Mouse (Mus musculus) CH12.LX (cell line): ENCODE measurements at regions not wholly inside any gene's neighbourhood (a gene's known extent, or its start where the extent isn't known, plus 50 kb on each side); places are given as distances from the start of the nearest gene placed in this dataset.

Experiments
- DNase-seq: peaks from one replicate; pipeline ENCODE4 v3.0.0-alpha.2; 2013; ENCODE audit errors: extremely low read depth
- H3K27ac ChIP-seq: 2 replicates; pipeline ENCODE4 v1.5.1; 2012; ENCODE audit warnings: low read depth, mild to moderate bottlenecking, control low read depth, moderate library complexity; ENCODE audit not compliant: insufficient read depth
- H3K27me3 ChIP-seq: replicated peaks from 2 replicates; pipeline ENCODE3; 2012; ENCODE audit warnings: inconsistent platforms
- H3K36me3 ChIP-seq, 2 experiments: replicated peaks in 1 of 2; 2 replicates each; pipeline versions ENCODE3 to v1.6.1; 2012; ENCODE audit warnings: inconsistent platforms in 1 of 2, low read length in 1 of 2, mild to moderate bottlenecking in 1 of 2, mixed read lengths in 1 of 2, moderate library complexity in 1 of 2; ENCODE audit not compliant: control insufficient read depth in 1 of 2, insufficient read depth in 1 of 2
- H3K4me1 ChIP-seq, 2 experiments: 2 replicates each; pipeline ENCODE4 v1.6.1; 2012; ENCODE audit warnings: inconsistent platforms in 1 of 2, moderate library complexity in 1 of 2; ENCODE audit not compliant: insufficient read depth in 2 of 2, control insufficient read depth in 1 of 2
- H3K4me2 ChIP-seq: 2 replicates; pipeline ENCODE4 v1.6.1; 2012; ENCODE audit warnings: low read depth, mild to moderate bottlenecking, control low read depth; ENCODE audit not compliant: poor library complexity, insufficient read depth, severe bottlenecking
- H3K4me3 ChIP-seq, 3 experiments: fragments of 150-350 bp in 1 of 3; sonication (generic) in 1 of 3; replicated peaks in 1 of 3; 2 replicates each; pipeline versions ENCODE3 to v1.5.1; 2011 to 2012; ENCODE audit warnings: low read depth in 2 of 3, low read length in 2 of 3, mild to moderate bottlenecking in 2 of 3, moderate library complexity in 2 of 3, control low read depth in 1 of 3, improper control_type of control experiment in 1 of 3, inconsistent platforms in 1 of 3, mixed read lengths in 1 of 3; ENCODE audit not compliant: poor library complexity in 1 of 3
- H3K79me2 ChIP-seq: replicated peaks from 2 replicates; pipeline ENCODE4 v1.6.1; 2012; ENCODE audit warnings: mild to moderate bottlenecking, moderate library complexity; ENCODE audit not compliant: control insufficient read depth, poor library complexity, insufficient read depth, severe bottlenecking; ENCODE audit errors: extremely low read depth
- H3K9ac ChIP-seq: 2 replicates; pipeline ENCODE4 v1.6.1; 2012; ENCODE audit warnings: low read depth, mild to moderate bottlenecking, control low read depth, moderate library complexity; ENCODE audit not compliant: insufficient read depth
- H3K9me3 ChIP-seq: replicated peaks from 2 replicates; pipeline ENCODE3; 2012; ENCODE audit warnings: low read length, inconsistent platforms, mixed read lengths
- BHLHE40 ChIP-seq: IDR thresholded peaks from 2 replicates; pipeline ENCODE4 v1.6.1; 2011; ENCODE audit warnings: mild to moderate bottlenecking, low read depth, low read length, improper control_type of control experiment
- E2F4 ChIP-seq: IDR thresholded peaks from 2 replicates; pipeline ENCODE4 v1.6.1; 2011; ENCODE audit warnings: low read depth, low read length, improper control_type of control experiment; ENCODE audit not compliant: insufficient replicate concordance
- EP300 ChIP-seq: IDR thresholded peaks from 2 replicates; pipeline ENCODE4 v1.6.1; 2011; ENCODE audit warnings: low read length, improper control_type of control experiment
- ETS1 ChIP-seq: conservative IDR thresholded peaks from 2 replicates; pipeline ENCODE4 v1.6.1; 2012; ENCODE audit warnings: low read depth, mild to moderate bottlenecking, inconsistent platforms, low read length, improper control_type of control experiment, moderate library complexity
- IRF4 ChIP-seq: IDR thresholded peaks from 2 replicates; pipeline ENCODE4 v1.6.1; 2014; ENCODE audit warnings: low read depth, mild to moderate bottlenecking, inconsistent platforms, low read length, improper control_type of control experiment
- JUN ChIP-seq: IDR thresholded peaks from 2 replicates; pipeline ENCODE4 v1.6.1; 2011; ENCODE audit warnings: low read depth, mild to moderate bottlenecking, low read length, improper control_type of control experiment, moderate library complexity; ENCODE audit not compliant: insufficient read depth
- JUND ChIP-seq: conservative IDR thresholded peaks from 2 replicates; pipeline ENCODE4 v1.6.1; 2011; ENCODE audit warnings: low read depth, low read length, improper control_type of control experiment
- KAT2A ChIP-seq: IDR thresholded peaks from 2 replicates; pipeline ENCODE4 v1.6.1; 2012; ENCODE audit warnings: low read length, improper control_type of control experiment, inconsistent platforms; ENCODE audit not compliant: insufficient replicate concordance
- MAFK ChIP-seq: IDR thresholded peaks from 2 replicates; pipeline ENCODE4 v1.6.1; 2011; ENCODE audit warnings: low read length, improper control_type of control experiment; ENCODE audit not compliant: insufficient replicate concordance
- MEF2A ChIP-seq: IDR thresholded peaks from 2 replicates; pipeline ENCODE4 v1.6.1; 2014; ENCODE audit warnings: low read depth, mild to moderate bottlenecking, inconsistent platforms, low read length, improper control_type of control experiment, borderline replicate concordance
- MXI1 ChIP-seq: IDR thresholded peaks from 2 replicates; pipeline ENCODE4 v1.6.1; 2011; ENCODE audit warnings: mild to moderate bottlenecking, low read depth, low read length, improper control_type of control experiment
- NELFE ChIP-seq: IDR thresholded peaks from 2 replicates; pipeline ENCODE4 v1.6.1; 2011; ENCODE audit warnings: low read depth, low read length, improper control_type of control experiment
- PAX5 ChIP-seq: IDR thresholded peaks from 2 replicates; pipeline ENCODE4 v1.6.1; 2012; ENCODE audit warnings: low read length, inconsistent platforms, mixed read lengths
- POLR2A ChIP-seq: IDR thresholded peaks from 2 replicates; pipeline ENCODE4 v1.6.1; 2011; ENCODE audit warnings: low read depth, mild to moderate bottlenecking, improper control_type of control experiment, low read length
- RCOR1 ChIP-seq: conservative IDR thresholded peaks from 2 replicates; pipeline ENCODE4 v1.6.1; 2012; ENCODE audit warnings: low read depth, mild to moderate bottlenecking, inconsistent platforms, low read length, improper control_type of control experiment
- TBP ChIP-seq: conservative IDR thresholded peaks from 2 replicates; pipeline ENCODE4 v1.6.1; 2011; ENCODE audit warnings: low read depth, low read length, improper control_type of control experiment
- USF2 ChIP-seq: conservative IDR thresholded peaks from 2 replicates; pipeline ENCODE4 v1.6.1; 2011; ENCODE audit warnings: low read depth, low read length, improper control_type of control experiment
- ZNF384 ChIP-seq: IDR thresholded peaks from 2 replicates; pipeline ENCODE4 v1.6.1; 2012; ENCODE audit warnings: low read depth, low read length, improper control_type of control experiment, inconsistent platforms
- dilution Hi-C: fragments of 300-500 bp; cut with MboI; formaldehyde crosslinking; loops from 2 replicates; pipeline ENCODE4 v1.14.3; 2020; ENCODE audit warnings: low sequenced_read_pairs; ENCODE audit not compliant: extremely low pct_unique_long_range_greater_than_20kb, extremely low pct_ligation_motif_present
- in situ Hi-C: fragments of 300-500 bp; cut with MboI; formaldehyde crosslinking; loops from 3 replicates; pipeline ENCODE4 v1.14.3; 2019; ENCODE audit warnings: low sequenced_read_pairs, low pct_ligation_motif_present, low pct_unique_long_range_greater_than_20kb, mixed read lengths

DNA sequence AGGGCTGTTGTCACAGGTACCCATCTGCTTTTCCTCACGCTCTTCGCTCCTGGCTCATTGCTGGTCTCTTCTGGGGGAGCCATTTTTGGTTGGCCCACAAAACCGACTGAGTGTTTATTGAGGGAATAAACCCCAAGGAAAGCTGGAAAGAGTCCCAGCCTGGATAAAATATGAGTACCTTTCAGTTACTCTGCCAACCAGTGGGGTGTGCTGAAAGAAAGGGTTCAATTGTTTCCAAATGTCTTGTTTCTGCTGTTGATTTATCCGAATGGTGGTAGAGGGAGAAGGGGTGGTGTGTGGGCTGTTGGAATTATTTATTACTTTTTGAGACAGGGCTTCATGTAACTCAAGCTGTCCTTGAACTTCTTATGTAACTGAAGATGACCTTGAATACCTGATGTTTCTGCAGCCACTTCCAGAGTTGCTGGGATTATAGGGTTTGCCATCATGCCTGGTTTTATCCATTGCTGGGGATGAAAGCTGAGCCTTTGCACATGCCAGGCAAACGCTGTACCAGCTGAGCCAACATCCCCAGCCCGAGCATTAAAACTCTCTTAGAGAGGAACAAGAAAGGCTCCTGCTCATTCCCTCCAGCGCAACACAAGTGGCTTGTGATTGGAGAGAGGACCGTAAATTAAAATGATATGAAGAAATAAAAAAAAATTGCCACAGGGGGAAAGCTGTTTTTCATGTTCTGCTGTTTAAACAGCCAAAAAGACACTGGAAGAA lies 194.1 kb downstream of the Hhipl2 start:
- in situ Hi-C loops: no loop called here
- H3K27me3 ChIP-seq: no peaks in the 10 kb centered on the region
- H3K4me1 ChIP-seq: 0 out of 4 replicates have a peak, but pooled peaks cover 0 to 4% of the 10 kb centered on the region in 2 experiments
- no peak overlapping the region for H3K9ac ChIP-seq
- no peak overlapping the region for H3K4me3 ChIP-seq
- DNase-seq: no peak
- H3K79me2 ChIP-seq: no peaks in the 10 kb centered on the region
- TF ChIP-seq IRF4 (no peak), E2F4 (no peak), BHLHE40 (no peak), ETS1 (no peak), ZNF384 (no peak), MXI1 (no peak), MEF2A (no peak), KAT2A (no peak), PAX5 (no peak), MAFK (no peak), NELFE (no peak), TBP (no peak), RCOR1 (no peak)
- H3K9me3 ChIP-seq: peaks cover 2% of the 10 kb centered on the region
- dilution Hi-C loops: no loop called here
- no peak overlapping the region for H3K27ac ChIP-seq
- H3K4me2 ChIP-seq: no peak overlapping the region
- H3K36me3 ChIP-seq: no peaks in the 10 kb centered on the region

DNA sequence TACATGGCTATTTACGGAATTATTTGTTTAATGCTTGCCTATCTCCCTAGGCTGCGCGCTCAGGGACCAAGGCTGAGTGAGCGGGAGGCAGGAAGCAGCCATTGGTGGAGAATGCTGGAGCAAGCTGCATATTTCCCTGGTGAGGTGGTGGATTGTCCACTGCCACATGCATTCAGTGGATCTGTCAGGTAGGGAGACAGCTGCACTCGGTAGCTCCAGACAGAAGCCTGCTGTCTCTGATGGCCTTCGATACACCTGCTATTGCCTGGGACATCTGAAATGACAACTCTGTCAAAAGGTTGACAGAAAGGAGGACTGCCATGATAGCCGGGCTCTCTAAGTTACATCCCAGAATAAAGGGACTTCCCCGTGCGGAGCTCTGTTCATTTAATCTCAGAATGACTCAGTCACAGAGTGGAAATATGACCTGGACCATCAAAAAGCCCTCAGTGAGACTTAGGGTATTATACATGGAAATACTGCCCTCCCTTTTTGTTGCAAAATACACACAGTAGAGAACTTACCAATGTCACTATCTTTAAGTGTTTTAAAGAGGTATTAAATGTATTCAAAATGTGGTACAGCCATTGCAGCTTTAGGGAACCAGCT lies 201.5 kb downstream of the Hhipl2 start:
- H3K9ac ChIP-seq: no peak overlapping the region
- TF ChIP-seq MAFK (no peak), JUND (peak; percentile 68), IRF4 (peak; percentile 62; the same call in 1 of the 2 replicates), EP300 (peak; percentile 74), JUN (peak; percentile 38; the same call in 1 of the 2 replicates), KAT2A (no peak), USF2 (no peak), POLR2A (no peak), MXI1 (no peak)
- DNase-seq: peak; percentile 53
- in situ Hi-C loops (no loop called here), dilution Hi-C loops (no loop called here)
- H3K4me1 ChIP-seq: peaks cover 0 to 10% of the 10 kb centered on the region in 2 experiments; a peak in 2 of 4 replicates
- H3K79me2 ChIP-seq: no peaks in the 10 kb centered on the region
- H3K27ac ChIP-seq: no peak overlapping the region
- no peak overlapping the region for H3K4me2 ChIP-seq
- H3K9me3 ChIP-seq: no peaks in the 10 kb centered on the region
- H3K27me3 ChIP-seq: no peaks in the 10 kb centered on the region
- no peaks in the 10 kb centered on the region for H3K36me3 ChIP-seq
- no peak overlapping the region for H3K4me3 ChIP-seq
